Mouse (Mus musculus): ENCODE data around the gene Hic1. TPM values are rescaled to one million over a fixed set of nuclear protein-coding genes. Genes with fewer than 3 reads are reported as not detected.

The Hic1 gene
- polyA plus RNA-seq, 1 experiment from 2014 or later = 26.9 TPM

DNA sequence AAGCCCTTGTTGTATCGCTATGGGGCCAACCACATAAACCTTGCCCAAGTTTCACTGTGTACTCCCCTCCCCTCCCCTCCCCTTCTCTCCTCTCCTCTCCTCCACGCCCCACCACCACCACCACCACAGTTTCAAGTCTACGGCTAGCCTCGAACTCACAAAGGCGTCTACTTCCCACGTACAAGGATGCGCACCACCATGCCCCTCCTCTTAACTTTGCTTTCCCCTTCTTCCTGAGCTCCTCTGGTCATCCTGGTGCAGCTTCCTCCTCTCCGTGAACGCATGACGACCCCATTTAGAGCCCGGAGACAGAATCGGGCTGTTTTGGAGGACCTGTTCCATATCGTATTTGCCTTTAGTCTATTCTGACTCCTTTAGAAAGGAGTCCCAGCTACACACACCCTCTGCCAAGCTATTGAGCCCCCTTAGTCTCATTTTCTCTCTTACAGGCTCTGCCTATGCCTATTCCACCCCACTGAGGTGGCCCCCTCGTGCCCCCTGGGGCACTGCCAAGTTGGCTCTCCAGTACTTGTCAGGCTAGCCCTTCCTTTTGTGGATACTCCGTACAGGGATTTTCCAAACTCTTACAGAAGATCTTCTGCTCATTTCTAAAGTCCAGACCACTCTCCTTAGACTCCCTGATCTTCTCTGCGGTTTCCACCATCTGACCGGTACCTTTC is 2.0 kb upstream of the Hic1 start:
- 0 out of 2 replicates have a peak, but pooled peaks cover under 1% of the 10 kb centered on the region for H3K36me3 ChIP-seq (ENCODE audit: insufficient read depth, low read length)
- H3K27me3 ChIP-seq (ENCODE audit: insufficient read depth, low read length) = peaks cover 4% of the 10 kb centered on the region; the same call in 1 of the 2 replicates
- no peak for TF ChIP-seq CTCF (IDR thresholded peaks at IDR 0.05; ENCODE audit: low read depth)
- peaks cover 29% of the 10 kb centered on the region for H3K4me1 ChIP-seq (replicated peaks; ENCODE audit: insufficient read depth, low read length)
- WGBS = 15% methylated on average over 17 of the region's 17 CpGs
- no peak for ATAC-seq (replicated peaks; ENCODE audit: low FRiP score, low read depth)
- H3K27ac ChIP-seq = no peak overlapping the region
- no peaks in the 10 kb centered on the region for H3K9me3 ChIP-seq (replicated peaks; ENCODE audit: low read length)
- peak overlapping the region; percentile 84; the same call in 1 of the 2 replicates for H3K4me2 ChIP-seq (ENCODE audit: low read length)
- no peak overlapping the region; the same call in 1 of the 2 replicates for H3K4me3 ChIP-seq (replicated peaks; ENCODE audit: low read depth, low read length)
- no peak overlapping the region for H3K9ac ChIP-seq (ENCODE audit: low read depth, low read length)
- DNase-seq (ENCODE audit: low spot score) = no peak

DNA sequence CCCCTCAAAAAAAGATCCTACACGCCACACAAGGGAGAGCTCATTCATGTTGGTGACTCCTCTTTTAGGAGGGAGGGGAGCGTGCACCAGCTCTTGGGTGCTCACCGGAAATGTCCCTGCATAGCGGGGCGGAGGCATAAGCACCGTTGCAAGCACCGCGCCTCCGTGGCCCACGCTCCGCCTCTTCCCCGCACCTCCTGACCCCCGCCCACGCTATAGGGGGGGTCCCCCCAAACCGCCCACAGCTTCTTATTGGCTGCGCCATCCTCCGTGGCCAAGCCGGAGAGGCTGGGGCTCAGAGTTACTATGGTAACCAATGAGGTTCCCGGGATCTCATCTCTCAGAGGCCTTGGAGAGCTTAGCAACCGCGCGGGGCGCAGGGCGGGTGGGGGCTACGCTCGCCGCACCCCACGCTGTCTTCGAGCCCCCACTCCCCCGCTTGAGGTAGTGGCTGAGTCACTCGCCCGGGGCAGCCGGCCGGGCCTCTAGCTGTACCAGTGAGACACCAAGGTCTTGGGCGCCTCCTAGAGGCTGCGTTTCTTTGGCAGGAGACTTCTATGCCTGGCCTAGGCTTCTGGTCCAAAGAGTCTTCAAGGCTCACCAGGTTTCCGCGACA is 925 bp upstream of the Hic1 start:
- no peaks in the 10 kb centered on the region for H3K9me3 ChIP-seq (replicated peaks; ENCODE audit: low read length)
- peak; percentile 25 for ATAC-seq (replicated peaks; ENCODE audit: low FRiP score, low read depth)
- under 1% methylated on average over 38 of the region's 38 CpGs for WGBS
- peaks cover 38% of the 10 kb centered on the region for H3K4me1 ChIP-seq (replicated peaks; ENCODE audit: insufficient read depth, low read length)
- peak; percentile 92 for DNase-seq (ENCODE audit: low spot score)
- TF ChIP-seq CTCF (IDR thresholded peaks at IDR 0.05; ENCODE audit: low read depth) = peak; percentile 83
- peak overlapping the region; percentile 63 for H3K4me3 ChIP-seq (replicated peaks; ENCODE audit: low read depth, low read length)
- 0 out of 2 replicates have a peak, but pooled peaks cover 7% of the 10 kb centered on the region for H3K36me3 ChIP-seq (ENCODE audit: insufficient read depth, low read length)
- H3K27me3 ChIP-seq (ENCODE audit: insufficient read depth, low read length) = peaks cover 7% of the 10 kb centered on the region; the same call in 1 of the 2 replicates
- no peak overlapping the region for H3K27ac ChIP-seq
- H3K9ac ChIP-seq (ENCODE audit: low read depth, low read length) = no peak overlapping the region
- H3K4me2 ChIP-seq (ENCODE audit: low read length) = peak overlapping the region; percentile 80

DNA sequence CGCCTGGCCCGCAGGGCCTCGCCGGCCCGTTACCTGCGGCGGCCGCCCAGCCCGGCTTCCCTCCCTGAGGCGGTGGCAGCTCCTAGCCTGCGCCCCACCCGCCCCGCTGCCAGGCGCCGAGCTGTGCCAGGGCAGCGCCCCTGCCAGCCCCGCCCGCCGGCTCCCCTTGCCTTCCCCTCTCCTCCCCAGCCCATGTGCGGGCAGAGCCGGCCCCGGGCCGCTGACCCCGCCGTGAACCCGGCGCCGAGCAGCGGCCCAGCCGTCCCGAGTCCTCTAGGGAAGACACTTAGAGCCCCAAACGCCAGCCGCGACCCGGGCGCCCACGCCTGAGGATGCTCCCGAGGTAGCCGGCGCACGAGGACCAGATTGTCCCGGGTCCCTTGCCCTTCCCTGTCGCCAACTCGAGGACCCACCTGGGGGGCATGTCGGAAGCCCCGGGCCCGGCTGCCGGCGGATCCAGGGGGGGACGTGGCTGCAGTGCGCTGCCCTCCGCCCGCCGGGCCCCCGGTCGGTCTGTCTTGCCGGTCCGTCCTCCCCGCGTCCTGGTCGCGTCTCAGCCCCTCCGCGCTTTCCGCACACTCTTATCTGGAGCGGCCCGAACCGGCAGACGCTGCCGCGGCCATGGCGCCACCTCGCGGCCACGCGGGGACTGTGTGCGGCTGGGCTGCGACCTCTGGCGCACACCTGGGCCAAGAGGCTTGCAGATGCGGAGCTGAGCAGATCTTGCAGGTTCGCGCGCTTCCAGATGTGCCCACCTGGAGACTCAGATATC is 543 bp downstream of the Hic1 start:
- Histone ChIP-seq H3K9me3 (replicated peaks; ENCODE audit: low read length) (no peaks in the 10 kb centered on the region), H3K27ac (peak overlapping the region; percentile 89), H3K4me3 (replicated peaks; ENCODE audit: low read depth, low read length) (peak overlapping the region; percentile 63), H3K4me1 (replicated peaks; ENCODE audit: insufficient read depth, low read length) (peaks cover 38% of the 10 kb centered on the region), H3K4me2 (ENCODE audit: low read length) (peak overlapping the region; percentile 80), H3K9ac (ENCODE audit: low read depth, low read length) (peak overlapping the region; percentile 70), H3K27me3 (ENCODE audit: insufficient read depth, low read length) (peaks cover 7% of the 10 kb centered on the region; the same call in 1 of the 2 replicates), H3K36me3 (ENCODE audit: insufficient read depth, low read length) (peaks cover 8% of the 10 kb centered on the region; the same call in 1 of the 2 replicates)
- peak; percentile 89 for DNase-seq (ENCODE audit: low spot score)
- peak; percentile 26 for ATAC-seq (replicated peaks; ENCODE audit: low FRiP score, low read depth)
- WGBS = under 1% methylated on average over 75 of the region's 83 CpGs
- peak; percentile 98 for TF ChIP-seq CTCF (IDR thresholded peaks at IDR 0.05; ENCODE audit: low read depth)

DNA sequence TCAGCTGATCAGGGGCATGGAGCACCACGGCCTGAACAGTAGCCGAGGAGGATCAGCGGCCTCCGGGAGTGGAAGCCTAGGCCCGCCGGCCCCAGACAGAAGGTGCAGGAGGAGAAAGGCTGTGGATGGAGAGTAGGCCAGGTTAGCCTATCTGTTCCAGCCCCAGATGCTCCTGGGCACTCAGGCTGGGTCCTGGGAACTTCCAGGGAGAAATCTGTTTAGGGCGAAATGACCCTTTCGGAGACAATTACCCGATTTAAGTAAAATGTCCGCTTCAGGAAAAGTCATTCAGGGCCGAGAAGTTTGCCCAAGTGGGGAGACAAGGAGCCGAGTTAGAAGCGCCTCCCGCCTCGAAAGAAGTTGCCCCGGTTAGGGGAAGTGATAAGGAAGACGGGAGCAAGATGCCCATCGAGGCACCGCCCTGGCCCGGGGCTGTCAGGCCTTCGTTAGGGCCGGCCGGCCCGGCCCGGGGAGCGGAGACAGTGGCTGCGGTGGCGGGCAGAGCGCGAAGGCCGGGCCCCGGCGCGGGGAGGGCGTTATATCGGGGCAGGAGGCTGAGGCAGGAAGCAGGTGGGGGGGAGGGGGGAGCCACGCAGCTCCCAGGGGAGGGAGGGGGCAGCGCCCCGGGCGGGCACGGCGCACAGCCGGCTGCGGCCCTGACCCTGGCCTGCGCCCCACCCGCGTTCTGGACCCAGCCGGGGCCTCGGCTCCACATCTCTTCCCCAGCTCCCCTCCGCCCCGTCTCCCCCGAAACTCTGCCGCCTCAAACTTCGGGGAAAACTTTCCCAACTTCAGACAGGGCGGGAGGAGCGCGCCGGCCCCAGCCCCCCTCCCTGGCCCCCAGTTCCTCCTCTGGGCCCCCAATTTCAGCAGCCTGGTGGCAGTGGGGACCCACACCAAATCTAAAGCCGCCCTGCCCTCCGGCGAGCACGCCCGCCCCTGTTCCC is 1.4 kb downstream of the Hic1 start:
- Histone ChIP-seq H3K9me3 (replicated peaks; ENCODE audit: low read length) (no peaks in the 10 kb centered on the region), H3K4me2 (ENCODE audit: low read length) (peak overlapping the region; percentile 80), H3K27ac (peak overlapping the region; percentile 89), H3K9ac (ENCODE audit: low read depth, low read length) (peak overlapping the region; percentile 70), H3K27me3 (ENCODE audit: insufficient read depth, low read length) (peaks cover 7% of the 10 kb centered on the region; the same call in 1 of the 2 replicates), H3K4me3 (replicated peaks; ENCODE audit: low read depth, low read length) (peak overlapping the region; percentile 63), H3K36me3 (ENCODE audit: insufficient read depth, low read length) (peaks cover 17% of the 10 kb centered on the region; the same call in 1 of the 2 replicates), H3K4me1 (replicated peaks; ENCODE audit: insufficient read depth, low read length) (peaks cover 38% of the 10 kb centered on the region)
- 4% methylated on average over 58 of the region's 63 CpGs for WGBS
- DNase-seq (ENCODE audit: low spot score) (no peak), ATAC-seq (replicated peaks; ENCODE audit: low FRiP score, low read depth) (no peak)
- TF ChIP-seq CTCF (IDR thresholded peaks at IDR 0.05; ENCODE audit: low read depth) = no peak

DNA sequence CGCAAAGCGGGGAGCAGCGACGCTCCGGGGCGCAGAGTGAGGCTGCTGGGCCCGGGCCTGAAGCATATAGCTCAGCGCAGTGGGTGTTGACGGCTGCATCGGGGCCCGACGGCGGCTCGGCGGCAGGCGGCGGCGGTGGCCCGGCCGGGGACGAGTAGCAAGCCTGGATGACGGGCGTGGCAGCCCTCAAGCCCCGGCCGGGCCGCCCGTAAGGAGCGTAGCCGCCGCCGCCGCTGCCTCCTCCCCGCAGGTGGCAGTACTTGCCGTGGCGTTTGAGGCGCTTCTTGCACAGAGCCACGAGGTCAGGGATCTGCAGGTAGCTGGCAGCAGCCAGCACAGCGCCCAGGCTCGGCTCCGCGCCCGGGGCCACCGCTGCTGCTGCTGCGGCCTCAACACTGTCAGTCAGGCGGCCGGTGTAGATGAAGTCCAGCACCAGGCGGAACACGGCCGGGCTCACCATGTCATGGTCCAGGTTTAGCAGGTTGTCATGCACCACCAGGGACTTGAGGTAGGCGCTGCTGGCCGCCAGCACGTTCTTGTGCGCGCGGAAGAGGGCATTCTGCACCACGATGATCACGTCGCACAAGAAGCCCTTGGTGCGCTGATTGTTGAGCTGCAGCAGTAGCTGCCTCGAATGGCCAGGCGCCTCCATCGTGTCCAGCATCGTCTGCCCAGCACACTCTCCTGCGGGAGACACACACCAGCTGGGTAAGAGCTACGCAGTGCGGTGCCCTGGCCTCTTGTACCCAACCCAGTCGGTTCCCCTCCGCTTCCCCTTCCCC is 2.3 kb downstream of the Hic1 start:
- H3K9ac ChIP-seq (ENCODE audit: low read depth, low read length) = peak overlapping the region; percentile 70
- peak overlapping the region; percentile 80 for H3K4me2 ChIP-seq (ENCODE audit: low read length)
- no peak for ATAC-seq (replicated peaks; ENCODE audit: low FRiP score, low read depth)
- no peaks in the 10 kb centered on the region for H3K9me3 ChIP-seq (replicated peaks; ENCODE audit: low read length)
- H3K36me3 ChIP-seq (ENCODE audit: insufficient read depth, low read length) = peaks cover 23% of the 10 kb centered on the region; the same call in 1 of the 2 replicates
- TF ChIP-seq CTCF (IDR thresholded peaks at IDR 0.05; ENCODE audit: low read depth) = peak; percentile 20; the same call in 1 of the 2 replicates
- 5% methylated on average over 68 of the region's 68 CpGs for WGBS
- peaks cover 32% of the 10 kb centered on the region for H3K4me1 ChIP-seq (replicated peaks; ENCODE audit: insufficient read depth, low read length)
- H3K4me3 ChIP-seq (replicated peaks; ENCODE audit: low read depth, low read length) = peak overlapping the region; percentile 63
- no peak for DNase-seq (ENCODE audit: low spot score)
- peak overlapping the region; percentile 89 for H3K27ac ChIP-seq
- peaks cover 7% of the 10 kb centered on the region; the same call in 1 of the 2 replicates for H3K27me3 ChIP-seq (ENCODE audit: insufficient read depth, low read length)
